Mouse (Mus musculus): Measurements from ENCODE around the gene Hist1h2bn.

DNA sequence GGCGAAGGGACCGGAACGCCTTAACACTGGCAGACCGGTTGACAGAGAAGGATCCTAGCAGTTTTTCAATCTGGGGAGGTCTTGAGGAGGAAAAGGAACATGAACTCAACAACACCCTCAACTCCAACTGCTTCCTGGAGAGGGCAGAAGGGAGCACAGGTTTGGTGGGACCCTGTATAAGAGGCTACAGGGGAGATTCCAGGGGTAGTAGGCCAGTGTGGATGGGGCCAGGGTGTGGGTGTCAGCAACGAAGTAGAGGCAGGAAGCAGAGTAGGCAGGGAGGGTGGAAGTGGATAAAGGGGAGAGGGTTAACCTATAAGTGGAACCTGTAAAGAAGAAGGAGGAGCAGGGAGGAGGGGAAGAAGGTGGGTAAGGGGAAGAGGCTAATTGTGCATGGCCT is 20.5 kb upstream of the Hist1h2bn start:
- TF ChIP-seq CTCF (IDR thresholded peaks at IDR 0.05; ENCODE audit: low read depth) (peak; percentile 22; the same call in 1 of the 2 replicates), EP300 (optimal IDR thresholded peaks at IDR 0.05) (no peak)
